Mouse (Mus musculus) testis, adult 2 months (tissue): Measurements from ENCODE around the gene Jrkl. TPM values are rescaled to one million over a fixed set of nuclear protein-coding genes. Genes with fewer than 3 reads are reported as not detected.

Experiments
- H3K27ac ChIP-seq: fragments of 200-500 bp; 2 replicates; pipeline ENCODE4 v1.5.1; 2012; ENCODE audit warnings: low read depth, low read length; ENCODE audit not compliant: control insufficient read depth, insufficient read depth
- H3K27me3 ChIP-seq: fragments of 200-500 bp; 2 replicates; pipeline ENCODE4 v1.6.1; 2012; ENCODE audit warnings: mild to moderate bottlenecking, low read length, moderate library complexity; ENCODE audit not compliant: control insufficient read depth, insufficient read depth
- H3K36me3 ChIP-seq: fragments of 200-500 bp; 2 replicates; pipeline ENCODE4 v1.6.1; 2012; ENCODE audit warnings: mild to moderate bottlenecking, low read length; ENCODE audit not compliant: control insufficient read depth, insufficient read depth
- H3K4me1 ChIP-seq: fragments of 200-500 bp; 2 replicates; pipeline ENCODE4 v1.6.1; 2012; ENCODE audit warnings: low read length; ENCODE audit not compliant: control insufficient read depth, insufficient read depth
- H3K4me3 ChIP-seq: fragments of 200-500 bp; 2 replicates; pipeline ENCODE4 v1.5.1; 2012; ENCODE audit warnings: low read depth, mild to moderate bottlenecking, low read length, moderate library complexity, mixed read lengths; ENCODE audit not compliant: control insufficient read depth
- CTCF ChIP-seq: fragments of 200-500 bp; IDR thresholded peaks from 2 replicates; pipeline ENCODE4 v1.5.1; 2012; ENCODE audit warnings: low read depth, mild to moderate bottlenecking, inconsistent platforms, low read length, moderate library complexity; ENCODE audit not compliant: control insufficient read depth, insufficient read depth, insufficient replicate concordance
- POLR2A ChIP-seq: fragments of 200-500 bp; IDR thresholded peaks from 2 replicates; pipeline ENCODE4 v1.6.1; 2012; ENCODE audit warnings: low read depth, mild to moderate bottlenecking, inconsistent platforms, low read length, moderate library complexity; ENCODE audit not compliant: control insufficient read depth
- polyA plus RNA-seq: library from polyadenylated mRNA; depleted of rRNA; stranded (reverse); fragments of >200 nt; gene quantifications from 2 replicates; pipeline ENCODE4 v1.2.3, GENCODE M21; 2012; rRNA removed

The Jrkl gene
- polyA plus RNA-seq, 1 experiment: 0.64 TPM

DNA sequence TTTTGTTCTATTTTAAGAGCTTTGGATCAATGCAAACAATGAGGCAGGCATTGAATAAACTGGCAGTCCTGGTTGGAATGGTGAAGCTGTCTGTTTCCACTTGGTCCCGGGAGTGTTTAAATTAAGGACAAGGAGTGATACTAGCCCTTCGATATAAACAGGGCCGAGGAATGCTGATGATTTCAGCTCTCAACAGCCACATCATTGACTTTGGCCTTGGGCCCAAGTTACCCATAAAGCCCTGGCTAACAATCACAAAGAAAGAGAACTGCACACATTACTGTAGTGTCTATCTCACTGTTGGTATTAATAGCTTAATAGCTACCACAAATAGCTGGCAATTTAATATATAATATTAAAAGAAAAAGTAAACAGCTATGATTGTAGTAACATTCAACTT lies 45.5 kb downstream of the Jrkl start:
- Histone ChIP-seq H3K4me3 (no peak overlapping the region), H3K4me1 (no peaks in the 10 kb centered on the region), H3K27me3 (no peaks in the 10 kb centered on the region), H3K36me3 (no peaks in the 10 kb centered on the region), H3K27ac (no peak overlapping the region)
- TF ChIP-seq POLR2A: no peak
- no peak for TF ChIP-seq CTCF

DNA sequence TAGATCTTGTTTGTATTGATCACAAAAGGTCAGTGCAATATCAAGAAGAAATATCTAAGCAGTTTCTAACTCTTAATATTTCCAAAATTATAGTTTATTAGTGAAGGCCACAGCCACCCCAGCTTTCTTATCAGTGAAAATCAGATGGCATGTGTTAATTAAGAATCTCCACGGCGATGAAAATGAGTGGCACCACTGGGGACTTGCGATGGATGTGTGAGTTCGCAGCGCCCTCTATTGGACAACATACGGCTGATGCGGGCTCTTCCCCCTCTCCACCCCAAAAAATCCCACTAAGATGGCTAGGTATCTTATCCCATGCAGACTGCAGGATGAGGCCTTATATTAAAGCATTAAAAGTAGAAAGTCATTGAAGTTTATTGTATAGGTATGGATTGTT lies 49.9 kb downstream of the Jrkl start:
- TF ChIP-seq POLR2A: no peak
- TF ChIP-seq CTCF: peak; percentile 36; the same call in 1 of the 2 replicates
- no peak overlapping the region for H3K27ac ChIP-seq
- H3K4me1 ChIP-seq: no peaks in the 10 kb centered on the region
- H3K36me3 ChIP-seq: no peaks in the 10 kb centered on the region
- H3K4me3 ChIP-seq: no peak overlapping the region
- H3K27me3 ChIP-seq: no peaks in the 10 kb centered on the region

DNA sequence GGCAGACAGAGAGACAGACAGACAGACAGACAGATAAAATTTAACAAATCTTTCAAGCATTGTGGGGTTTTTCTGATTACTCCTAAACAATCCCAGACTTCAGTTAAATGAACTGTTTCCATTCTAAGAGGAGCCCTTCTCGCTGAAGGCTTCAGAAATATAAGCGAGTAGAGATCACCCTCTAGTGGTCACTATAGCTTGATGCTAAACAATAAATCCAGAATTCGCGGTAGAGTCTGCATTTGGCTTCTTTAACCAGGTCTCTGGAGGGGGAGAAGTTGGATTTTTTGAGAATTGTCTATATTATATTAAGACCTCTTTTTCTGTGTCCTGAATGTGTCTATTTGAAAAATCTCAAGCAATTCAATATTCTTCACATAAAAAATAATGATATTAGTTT lies 50.4 kb downstream of the Jrkl start:
- H3K27me3 ChIP-seq: no peaks in the 10 kb centered on the region
- H3K36me3 ChIP-seq: no peaks in the 10 kb centered on the region
- H3K4me3 ChIP-seq: no peak overlapping the region
- H3K4me1 ChIP-seq: no peaks in the 10 kb centered on the region
- H3K27ac ChIP-seq: no peak overlapping the region
- TF ChIP-seq POLR2A: no peak
- TF ChIP-seq CTCF: no peak

DNA sequence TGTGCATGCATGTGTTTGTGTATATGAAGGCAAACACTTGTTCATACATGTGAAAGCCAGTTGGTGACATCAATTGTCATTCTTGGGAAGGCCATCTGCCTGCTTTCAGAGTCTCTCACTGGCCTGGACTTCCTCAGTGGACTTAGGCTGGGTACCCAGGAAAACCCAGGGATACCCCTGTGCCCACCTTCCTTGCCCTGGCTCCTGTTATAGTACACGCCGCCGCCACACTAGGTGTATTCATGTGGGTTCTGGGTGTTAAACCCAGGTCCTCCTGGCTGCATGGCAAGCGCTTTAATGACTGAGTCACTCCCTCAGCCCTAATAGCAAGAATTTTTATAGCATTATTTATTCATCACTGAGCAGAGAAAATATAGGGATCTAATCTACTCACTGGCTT lies 51.0 kb downstream of the Jrkl start:
- no peak overlapping the region for H3K27ac ChIP-seq
- no peaks in the 10 kb centered on the region for H3K27me3 ChIP-seq
- H3K4me1 ChIP-seq: no peaks in the 10 kb centered on the region
- no peak overlapping the region for H3K4me3 ChIP-seq
- H3K36me3 ChIP-seq: no peaks in the 10 kb centered on the region
- no peak for TF ChIP-seq POLR2A
- no peak for TF ChIP-seq CTCF

Other genes starting within 250 kb of the Jrkl start
- 4.5 and 5.2 TPM in 2 replicates for gene Ccdc82, start 1.1 kb upstream of the Jrkl start, polyA plus RNA-seq
- 0.56 and 0.71 TPM in 2 replicates for gene Maml2, start 52.1 kb upstream of the Jrkl start, polyA plus RNA-seq
- not detected in 2 replicates for gene Gm17571, start 200.9 kb upstream of the Jrkl start, polyA plus RNA-seq